Mouse (Mus musculus) spleen, adult 2 months (tissue): ENCODE measurements around the gene Gga2.

Source experiments
- CTCF ChIP-seq: fragments of 200-500 bp; IDR thresholded peaks from 2 replicates; pipeline ENCODE4 v1.5.1; 2011; ENCODE audit warnings: mild to moderate bottlenecking, inconsistent platforms; ENCODE audit not compliant: insufficient read depth, insufficient read length, insufficient replicate concordance; ENCODE audit errors: extremely low read depth
- POLR2A ChIP-seq: fragments of 200-500 bp; IDR thresholded peaks from 2 replicates; pipeline ENCODE4 v1.6.1; 2011; ENCODE audit warnings: low read depth, low read length, inconsistent platforms

GRCm38 (mm10) chr7:122015734-122016133 lies 5.3 kb downstream of the Gga2 start:
- no peak for TF ChIP-seq POLR2A
- no peak for TF ChIP-seq CTCF
